Comparison of ENCODE assay signal across 9 mouse cellular contexts in the genomic region with DNA sequence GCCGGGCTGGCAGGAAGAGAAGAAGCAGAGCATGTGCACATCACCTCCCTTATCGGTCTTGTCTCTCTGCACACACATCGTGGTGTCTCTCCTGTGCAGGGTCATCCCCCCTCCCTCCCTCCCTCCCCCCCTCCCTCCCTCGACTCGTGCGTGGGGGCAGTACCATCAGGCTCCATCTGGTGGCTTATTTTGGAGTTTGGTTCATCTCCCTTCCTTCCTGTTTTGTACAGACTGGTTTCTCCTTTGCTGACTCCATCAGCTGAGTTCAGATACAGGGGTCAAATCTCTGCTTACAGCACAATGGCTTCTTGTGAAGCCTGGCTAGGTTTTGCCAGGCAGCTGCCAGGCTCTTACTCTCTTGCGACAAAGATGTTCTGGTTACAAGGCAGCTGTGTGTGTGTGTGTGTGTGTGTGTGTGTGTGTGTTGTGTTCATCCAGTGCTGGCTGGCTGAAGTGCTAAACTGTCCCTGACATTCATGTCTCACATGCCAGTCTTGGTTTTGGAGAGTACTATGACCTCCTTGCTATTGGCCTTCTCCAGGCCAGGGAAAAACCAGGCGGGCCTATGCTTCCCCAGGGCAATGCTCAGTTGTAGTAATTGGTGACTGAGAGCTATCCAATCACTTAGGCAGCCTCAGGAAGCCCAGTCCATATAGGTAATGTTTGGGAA. TPM values are rescaled to one million over a fixed set of nuclear protein-coding genes. Genes with fewer than 3 reads are reported as not detected.
DNase-seq lines count a peak whose midpoint lies in the region; ATAC-seq and TF ChIP-seq lines count a peak whose summit lies in the region.
"Had no signal": no experiment of that assay in that cellular context is flagged by ENCODE, and none has a peak within 500 bp of the region (broad histone marks: within the 10 kb centered on the region; RNA-seq: fewer than 3 reads in every experiment).

No protein-coding gene starts in this region.

- H3K4me2 ChIP-seq in midbrain, embryonic 14.5 days (ENCODE audit: low read length), result no peak overlapping the region
- no peak overlapping the region for H3K4me2 ChIP-seq in midbrain, embryonic 16.5 days (ENCODE audit: low read length)
- H3K4me2 ChIP-seq in midbrain, postnatal 0 days (ENCODE audit: low read depth, low read length, poor library complexity, severe bottlenecking), result no peak overlapping the region
- no peak overlapping the region for H3K4me2 ChIP-seq in forebrain, embryonic 14.5 days (ENCODE audit: low read length)

- peak; percentile 13; the same call in 1 of the 2 replicates for TF ChIP-seq CTCF in midbrain, postnatal 0 days (IDR thresholded peaks at IDR 0.05)

- H3K36me3 ChIP-seq in midbrain, embryonic 14.5 days (ENCODE audit: control insufficient read depth, insufficient read depth, low read length), result no peaks in the 10 kb centered on the region
- no peaks in the 10 kb centered on the region for H3K36me3 ChIP-seq in midbrain, embryonic 16.5 days (ENCODE audit: control insufficient read depth, insufficient read depth, low read length)
- no peaks in the 10 kb centered on the region for H3K36me3 ChIP-seq in midbrain, postnatal 0 days (ENCODE audit: insufficient read depth, low read length)
- H3K36me3 ChIP-seq in forebrain, embryonic 14.5 days (ENCODE audit: control insufficient read depth, insufficient read depth, low read length), result no peaks in the 10 kb centered on the region
- H3K36me3 ChIP-seq: G1E had no signal

- H3K4me3 ChIP-seq in midbrain, embryonic 14.5 days (replicated peaks; ENCODE audit: low read depth, low read length), result no peak overlapping the region
- H3K4me3 ChIP-seq in midbrain, embryonic 16.5 days (ENCODE audit: low read depth, low read length), result no peak overlapping the region
- H3K4me3 ChIP-seq in midbrain, postnatal 0 days (ENCODE audit: low read depth, low read length), result no peak overlapping the region
- H3K4me3 ChIP-seq in forebrain, embryonic 14.5 days (ENCODE audit: low read depth, low read length), result no peak overlapping the region

- H3K27me3 ChIP-seq in midbrain, embryonic 14.5 days (ENCODE audit: control insufficient read depth, insufficient read depth, low read length), result no peaks in the 10 kb centered on the region
- no peaks in the 10 kb centered on the region for H3K27me3 ChIP-seq in midbrain, embryonic 16.5 days (ENCODE audit: control insufficient read depth, insufficient read depth, low read depth, low read length)
- H3K27me3 ChIP-seq in midbrain, postnatal 0 days (ENCODE audit: insufficient read depth, low read length), result 0 out of 2 replicates have a peak, but pooled peaks cover under 1% of the 10 kb centered on the region
- no peaks in the 10 kb centered on the region for H3K27me3 ChIP-seq in forebrain, embryonic 14.5 days (replicated peaks; ENCODE audit: control insufficient read depth, insufficient read depth, low read length)

- H3K9me3 ChIP-seq in midbrain, embryonic 14.5 days (ENCODE audit: control insufficient read depth, low read length), result no peaks in the 10 kb centered on the region
- no peaks in the 10 kb centered on the region for H3K9me3 ChIP-seq in midbrain, embryonic 16.5 days (replicated peaks; ENCODE audit: control insufficient read depth, low read length, poor library complexity, severe bottlenecking)
- H3K9me3 ChIP-seq in midbrain, postnatal 0 days (ENCODE audit: low read length), result no peaks in the 10 kb centered on the region
- no peaks in the 10 kb centered on the region for H3K9me3 ChIP-seq in forebrain, embryonic 14.5 days (replicated peaks; ENCODE audit: control insufficient read depth, low read length)
- H3K9me3 ChIP-seq: G1E had no signal

- ATAC-seq in midbrain, embryonic 14.5 days (ENCODE audit: low FRiP score, low TSS enrichment), result no peak
- ATAC-seq in midbrain, embryonic 16.5 days, result no peak
- ATAC-seq in common myeloid progenitor, adult 5-6 weeks (replicated peaks; ENCODE audit: low read depth, poor library complexity, severe bottlenecking), result peak; percentile 73
- no peak for ATAC-seq in midbrain, postnatal 0 days (ENCODE audit: low FRiP score)
- no peak for ATAC-seq in forebrain, embryonic 14.5 days

- WGBS in midbrain, embryonic 14.5 days, result 41% methylated on average over 8 of the region's 8 CpGs
- 40% methylated on average over 8 of the region's 8 CpGs for WGBS in midbrain, embryonic 16.5 days
- WGBS in midbrain, postnatal 0 days, result 39% methylated on average over 8 of the region's 8 CpGs
- WGBS in forebrain, embryonic 14.5 days, result 55% methylated on average over 8 of the region's 8 CpGs

- H3K4me1 ChIP-seq in midbrain, embryonic 14.5 days (ENCODE audit: control insufficient read depth, insufficient read depth, low read length), result no peaks in the 10 kb centered on the region
- no peaks in the 10 kb centered on the region for H3K4me1 ChIP-seq in midbrain, embryonic 16.5 days (ENCODE audit: control insufficient read depth, insufficient read depth, low read length)
- no peaks in the 10 kb centered on the region for H3K4me1 ChIP-seq in midbrain, postnatal 0 days (ENCODE audit: insufficient read depth, low read length)
- H3K4me1 ChIP-seq in forebrain, embryonic 14.5 days (ENCODE audit: control insufficient read depth, insufficient read depth, low read length), result no peaks in the 10 kb centered on the region

- no peak overlapping the region for H3K9ac ChIP-seq in midbrain, embryonic 14.5 days (replicated peaks; ENCODE audit: low read length)
- no peak overlapping the region for H3K9ac ChIP-seq in midbrain, embryonic 16.5 days (ENCODE audit: low read depth, low read length)
- no peak overlapping the region for H3K9ac ChIP-seq in midbrain, postnatal 0 days (replicated peaks; ENCODE audit: low read length, poor library complexity, severe bottlenecking)
- H3K9ac ChIP-seq in forebrain, embryonic 14.5 days (ENCODE audit: low read length), result no peak overlapping the region

- peak; percentile 91 for DNase-seq in heart, adult 11 months
- no peak for DNase-seq in heart, adult 8-10 months (ENCODE audit: low spot score)
- peak; percentile 16 for DNase-seq in midbrain, embryonic 14.5 days
- DNase-seq in midbrain, postnatal 0 days (ENCODE audit: low spot score), result peak; percentile 49
- no peak for DNase-seq in forebrain, embryonic 14.5 days (ENCODE audit: low spot score)
- DNase-seq in right cerebral cortex, postnatal 36 days (ENCODE audit: low spot score in 2 of 2), result no peak

- no peak overlapping the region for H3K27ac ChIP-seq in midbrain, embryonic 14.5 days (replicated peaks; ENCODE audit: low read depth, low read length)
- H3K27ac ChIP-seq in midbrain, embryonic 16.5 days (ENCODE audit: low read length), result no peak overlapping the region
- no peak overlapping the region for H3K27ac ChIP-seq in midbrain, postnatal 0 days (ENCODE audit: low read depth, low read length)
- no peak overlapping the region for H3K27ac ChIP-seq in forebrain, embryonic 14.5 days (ENCODE audit: low read depth, low read length)

RNA-seq across cellular contexts. Expression of a gene that starts 4.7 kb away (rescaled TPM):
- total RNA-seq in heart, adult 8-10 months (2022), result 1 to 10 TPM in 2 of 4 experiments, under 1 TPM in 2; 0.69 to 1.3 (median 0.99) TPM
- 0.08 and 0.13 TPM in 2 replicates for polyA plus RNA-seq in midbrain, embryonic 14.5 days (2014; fragmentation: Nextera tagmentation; extraction: Ambion mirVana)
- polyA plus RNA-seq in midbrain, embryonic 16.5 days (2015; fragmentation: Nextera tagmentation; extraction: Ambion mirVana), result 0.12 and 0.20 TPM in 2 replicates
- total RNA-seq in common myeloid progenitor, adult 5-6 weeks (2017), result 3.8 and 4.0 TPM in 2 replicates
- total RNA-seq in midbrain, postnatal 0 days (2014; rRNA removed), result 0.11 and 0.57 TPM in 2 replicates
- polyA plus RNA-seq in midbrain, postnatal 0 days (2015; fragmentation: Nextera tagmentation; extraction: Ambion mirVana), result 0.06 and 0.15 TPM in 2 replicates
- 0.19 and 0.30 TPM in 2 replicates for polyA plus RNA-seq in forebrain, embryonic 14.5 days (2014; fragmentation: Nextera tagmentation; extraction: Ambion mirVana)
- polyA plus RNA-seq: G1E had no signal

Comparison
In these comparisons a context has a peak if more than half of its experiments do, and no peak if none do; other contexts are left out.
1. DNase-seq: peak in heart, adult 11 months (single experiment), midbrain, embryonic 14.5 days (single experiment) and midbrain, postnatal 0 days (single experiment); none in heart, adult 8-10 months (single experiment), forebrain, embryonic 14.5 days (single experiment) and right cerebral cortex, postnatal 36 days (0 of 2).